Mouse (Mus musculus) cerebellum, adult 2 months (tissue): ENCODE measurements around the gene Pcdh7.

Experiments used
- CTCF ChIP-seq: fragments of 200-500 bp; IDR thresholded peaks from 2 replicates; pipeline ENCODE4 v1.5.1; 2011; ENCODE audit warnings: low read depth, mild to moderate bottlenecking, control low read depth, low read length, moderate library complexity, borderline replicate concordance; ENCODE audit not compliant: insufficient read depth
- POLR2A ChIP-seq: fragments of 200-500 bp; IDR thresholded peaks from 2 replicates; pipeline ENCODE4 v1.6.1; 2011; ENCODE audit warnings: low read length, control low read depth, borderline replicate concordance; ENCODE audit not compliant: insufficient read depth

- TF ChIP-seq CTCF (no peak), POLR2A (no peak)
Observed at GRCm38 (mm10) chr5:57771122-57771521, 53.4 kb downstream of the Pcdh7 start.
